Mouse (Mus musculus): ENCODE measurements around the gene Txnrd1. TPM values are rescaled to one million over a fixed set of nuclear protein-coding genes. Genes with fewer than 3 reads are reported as not detected.

The Txnrd1 gene
- polyA plus RNA-seq, 2 experiments = 33.6 to 44.6 TPM

GRCm38 (mm10) chr10:82888576-82888975 lies 54.8 kb downstream of the Txnrd1 start:
- Histone ChIP-seq H3K4me3 (ENCODE audit: insufficient read depth in 1 of 2, low read depth in 2 of 2, low read length in 2 of 2) (no peak overlapping the region), H3K9me3 (ENCODE audit: control insufficient read depth, low read length) (no peaks in the 10 kb centered on the region), H3K27ac (no peak overlapping the region), H3K9ac (replicated peaks) (no peak overlapping the region), H3K36me3 (replicated peaks; ENCODE audit: control insufficient read depth, insufficient read depth, low read depth) (peaks cover 63% of the 10 kb centered on the region), H3K4me2 (ENCODE audit: low read depth) (no peak overlapping the region), H3K27me3 (ENCODE audit: control insufficient read depth, insufficient read depth, low read length) (no peaks in the 10 kb centered on the region), H3K4me1 (replicated peaks; ENCODE audit: control insufficient read depth in 2 of 2, insufficient read depth in 2 of 2, low read length in 1 of 2) (peaks cover 0 to 6% of the 10 kb centered on the region in 2 experiments; a peak in 2 of 4 replicates)
- 58% methylated on average over 8 of the region's 8 CpGs for WGBS (ENCODE audit: insufficient replicate concordance)
- ATAC-seq (ENCODE audit: insufficient read depth) (no peak), DNase-seq (ENCODE audit: low read depth in 3 of 3, low spot score in 3 of 3) (no peak)
- TF ChIP-seq CTCF (IDR thresholded peaks at IDR 0.05; ENCODE audit: low read depth) (no peak), EP300 (IDR thresholded peaks at IDR 0.05; ENCODE audit: low read depth) (no peak)

DNA sequence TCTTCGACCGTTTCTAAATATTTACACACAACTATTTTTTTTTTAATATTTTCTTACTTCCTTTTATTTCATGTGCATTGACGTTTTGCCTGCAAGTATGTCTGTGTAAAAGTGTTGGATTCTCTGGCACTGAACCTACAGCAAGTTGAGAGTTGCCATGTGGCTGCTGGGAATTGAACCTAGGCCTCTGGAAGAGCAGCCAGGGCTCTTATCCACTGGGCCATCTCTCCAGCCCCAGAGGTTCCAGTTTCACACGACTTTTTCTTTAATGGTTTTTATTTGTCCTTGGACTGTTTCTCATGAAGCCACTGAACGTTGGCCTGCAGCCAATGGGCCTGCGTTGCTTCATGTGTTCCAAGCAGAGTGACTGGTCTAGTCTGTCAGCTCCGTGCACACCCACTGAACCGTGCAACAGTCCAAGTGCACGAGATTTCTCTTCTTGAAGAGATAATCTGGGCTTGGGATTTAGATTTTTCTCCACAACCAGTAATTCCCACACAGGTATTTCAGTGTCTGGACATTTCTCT lies 55.8 kb downstream of the Txnrd1 start:
- ATAC-seq (ENCODE audit: insufficient read depth) (peak; percentile 38; the same call in 1 of the 2 replicates), DNase-seq (ENCODE audit: low read depth in 3 of 3, low spot score in 3 of 3) (no peak)
- H3K27ac ChIP-seq = no peak overlapping the region
- no peak overlapping the region for H3K4me2 ChIP-seq (ENCODE audit: low read depth)
- no peak overlapping the region for H3K9ac ChIP-seq (replicated peaks)
- H3K9me3 ChIP-seq (ENCODE audit: control insufficient read depth, low read length) = no peaks in the 10 kb centered on the region
- peaks cover 0 to 6% of the 10 kb centered on the region in 2 experiments; a peak in 2 of 4 replicates for H3K4me1 ChIP-seq (replicated peaks; ENCODE audit: control insufficient read depth in 2 of 2, insufficient read depth in 2 of 2, low read length in 1 of 2)
- TF ChIP-seq CTCF (IDR thresholded peaks at IDR 0.05; ENCODE audit: low read depth) (no peak), EP300 (IDR thresholded peaks at IDR 0.05; ENCODE audit: low read depth) (no peak)
- no peaks in the 10 kb centered on the region for H3K27me3 ChIP-seq (ENCODE audit: control insufficient read depth, insufficient read depth, low read length)
- H3K36me3 ChIP-seq (replicated peaks; ENCODE audit: control insufficient read depth, insufficient read depth, low read depth) = peaks cover 62% of the 10 kb centered on the region
- WGBS (ENCODE audit: insufficient replicate concordance) = 57% methylated on average over 9 of the region's 9 CpGs
- no peak overlapping the region for H3K4me3 ChIP-seq (ENCODE audit: insufficient read depth in 1 of 2, low read depth in 2 of 2, low read length in 2 of 2)

DNA sequence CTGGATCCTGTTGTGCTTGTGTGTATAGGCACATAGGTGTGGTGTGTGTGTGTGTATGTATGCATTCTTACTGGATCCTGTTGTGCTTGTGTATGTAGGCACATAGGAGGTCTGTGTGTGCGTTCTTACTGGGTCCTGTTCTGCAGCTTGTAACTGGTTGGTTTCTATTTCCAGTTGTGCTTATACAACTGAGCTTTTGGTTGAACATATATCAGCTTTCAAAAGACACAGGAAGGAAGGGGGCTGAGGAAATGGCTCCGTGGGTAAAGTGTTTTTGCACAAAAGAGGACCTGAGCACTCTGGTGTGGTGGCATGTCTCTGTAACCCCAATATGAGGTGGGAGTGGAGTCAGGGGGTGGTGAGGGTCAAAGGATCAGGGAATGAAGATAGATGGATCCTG lies 57.2 kb downstream of the Txnrd1 start:
- H3K9ac ChIP-seq (replicated peaks) = no peak overlapping the region
- H3K27ac ChIP-seq = no peak overlapping the region
- H3K4me2 ChIP-seq (ENCODE audit: low read depth) = no peak overlapping the region

DNA sequence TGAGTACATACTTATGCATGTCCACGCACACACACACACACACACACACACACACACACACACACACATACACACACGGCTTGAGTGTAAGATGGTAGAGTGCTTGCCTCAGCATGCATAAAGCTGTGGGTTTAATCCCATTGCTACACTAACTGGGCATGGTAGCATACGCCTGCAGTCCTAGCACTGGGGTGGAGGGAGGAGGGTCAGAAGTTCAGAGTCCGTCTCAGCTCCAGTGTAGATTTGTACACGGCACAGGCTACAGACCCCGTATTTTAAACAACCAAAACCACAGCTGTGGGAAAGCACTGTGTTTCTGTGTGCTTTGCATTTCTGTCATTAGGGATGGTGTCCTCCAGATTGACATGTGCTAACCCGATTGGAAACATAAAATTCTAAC lies 57.7 kb downstream of the Txnrd1 start:
- Histone ChIP-seq H3K4me1 (replicated peaks; ENCODE audit: control insufficient read depth in 2 of 2, insufficient read depth in 2 of 2, low read length in 1 of 2) (peaks cover 0 to 6% of the 10 kb centered on the region in 2 experiments; a peak in 2 of 4 replicates), H3K4me2 (ENCODE audit: low read depth) (no peak overlapping the region), H3K9ac (replicated peaks) (no peak overlapping the region), H3K36me3 (replicated peaks; ENCODE audit: control insufficient read depth, insufficient read depth, low read depth) (peaks cover 52% of the 10 kb centered on the region), H3K9me3 (ENCODE audit: control insufficient read depth, low read length) (no peaks in the 10 kb centered on the region), H3K27me3 (ENCODE audit: control insufficient read depth, insufficient read depth, low read length) (no peaks in the 10 kb centered on the region), H3K27ac (no peak overlapping the region), H3K4me3 (ENCODE audit: insufficient read depth in 1 of 2, low read depth in 2 of 2, low read length in 2 of 2) (no peak overlapping the region)
- TF ChIP-seq EP300 (IDR thresholded peaks at IDR 0.05; ENCODE audit: low read depth) (no peak), CTCF (IDR thresholded peaks at IDR 0.05; ENCODE audit: low read depth) (no peak)
- ATAC-seq (ENCODE audit: insufficient read depth) (0 out of 2 replicates have a peak, but pooled peaks have one; percentile 16), DNase-seq (ENCODE audit: low read depth in 3 of 3, low spot score in 3 of 3) (no peak)
- 70% methylated on average over 7 of the region's 7 CpGs for WGBS (ENCODE audit: insufficient replicate concordance)

More for the DNA sequence above, 57.2 kb downstream of the Txnrd1 start:
- ATAC-seq (ENCODE audit: insufficient read depth) (no peak), DNase-seq (ENCODE audit: low read depth in 3 of 3, low spot score in 3 of 3) (no peak)
- peaks cover 52% of the 10 kb centered on the region for H3K36me3 ChIP-seq (replicated peaks; ENCODE audit: control insufficient read depth, insufficient read depth, low read depth)
- H3K27me3 ChIP-seq (ENCODE audit: control insufficient read depth, insufficient read depth, low read length) = no peaks in the 10 kb centered on the region
- TF ChIP-seq EP300 (IDR thresholded peaks at IDR 0.05; ENCODE audit: low read depth) (no peak), CTCF (IDR thresholded peaks at IDR 0.05; ENCODE audit: low read depth) (no peak)
- 47% methylated on average over 2 of the region's 2 CpGs for WGBS (ENCODE audit: insufficient replicate concordance)
- H3K4me3 ChIP-seq (ENCODE audit: insufficient read depth in 1 of 2, low read depth in 2 of 2, low read length in 2 of 2) = no peak overlapping the region
- H3K4me1 ChIP-seq (replicated peaks; ENCODE audit: control insufficient read depth in 2 of 2, insufficient read depth in 2 of 2, low read length in 1 of 2) = peaks cover 0 to 6% of the 10 kb centered on the region in 2 experiments; a peak in 2 of 4 replicates
- H3K9me3 ChIP-seq (ENCODE audit: control insufficient read depth, low read length) = no peaks in the 10 kb centered on the region

- TF ChIP-seq EP300 (IDR thresholded peaks at IDR 0.05; ENCODE audit: low read depth) (no peak), CTCF (IDR thresholded peaks at IDR 0.05; ENCODE audit: low read depth) (no peak)
- Histone ChIP-seq H3K27ac (no peak overlapping the region), H3K27me3 (ENCODE audit: control insufficient read depth, insufficient read depth, low read length) (no peaks in the 10 kb centered on the region), H3K9me3 (ENCODE audit: control insufficient read depth, low read length) (no peaks in the 10 kb centered on the region), H3K36me3 (replicated peaks; ENCODE audit: control insufficient read depth, insufficient read depth, low read depth) (peaks cover 51% of the 10 kb centered on the region), H3K4me2 (ENCODE audit: low read depth) (no peak overlapping the region), H3K4me3 (ENCODE audit: insufficient read depth in 1 of 2, low read depth in 2 of 2, low read length in 2 of 2) (no peak overlapping the region), H3K4me1 (replicated peaks; ENCODE audit: control insufficient read depth in 2 of 2, insufficient read depth in 2 of 2, low read length in 1 of 2) (peaks cover 0 to 6% of the 10 kb centered on the region in 2 experiments; a peak in 2 of 4 replicates), H3K9ac (replicated peaks) (no peak overlapping the region)
- DNase-seq (ENCODE audit: low read depth in 3 of 3, low spot score in 3 of 3) (no peak), ATAC-seq (ENCODE audit: insufficient read depth) (no peak)
- WGBS (ENCODE audit: insufficient replicate concordance) = 81% methylated on average over 9 of the region's 9 CpGs
Observed at GRCm38 (mm10) chr10:82892442-82893055, 58.8 kb downstream of the Txnrd1 start.

All from liver, embryonic 14.5 days (tissue).